In genomic region chr12:78918227-78919078, GRCm38 (mm10) we compare ENCODE assay signal across 8 mouse cellular contexts. TPM values are rescaled to one million over a fixed set of nuclear protein-coding genes. Genes with fewer than 3 reads are reported as not detected.
DNase-seq lines count a peak whose midpoint lies in the region; ATAC-seq lines count a peak whose summit lies in the region.

No protein-coding gene starts in this region.

- DNase-seq in CD8-positive naive resting alpha-beta T cell, adult 2 months (ENCODE audit: low read depth in 2 of 2, low spot score in 2 of 2), result peak; percentile 77 to 85
- peak; percentile 82 for DNase-seq in c-Kit-negative CD71-positive TER-119-positive erythroid progenitor cells, embryonic 14.5 days (ENCODE audit: low read depth, low spot score)
- peak; percentile 63 for DNase-seq in fibroblast of lung, adult 2 months (ENCODE audit: low read depth)
- peak; percentile 87 for DNase-seq in kidney, postnatal 10 days
- peak; percentile 75 for DNase-seq in liver, embryonic 11.5 days (ENCODE audit: low spot score)
- DNase-seq in naive thymus-derived CD4-positive, alpha-beta T cell, adult 2 months (ENCODE audit: low read depth), result peak; percentile 93
- peak; percentile 94 for DNase-seq in splenic B cell, adult 2 months (ENCODE audit: low read depth, low spot score)

- peaks cover 0 to 2% of the 10 kb centered on the region in 2 experiments; a peak in 3 of 4 replicates for H3K4me1 ChIP-seq in heart, embryonic 14.5 days (ENCODE audit: control insufficient read depth in 2 of 2, insufficient read depth in 2 of 2, low read length in 2 of 2)
- H3K4me1 ChIP-seq in liver, embryonic 11.5 days (replicated peaks; ENCODE audit: control insufficient read depth, insufficient read depth, low read length), result peaks cover 3% of the 10 kb centered on the region

- H3K36me3 ChIP-seq in heart, embryonic 14.5 days (ENCODE audit: control insufficient read depth, insufficient read depth, low read length), result no peaks in the 10 kb centered on the region
- H3K36me3 ChIP-seq in liver, embryonic 11.5 days (ENCODE audit: control insufficient read depth, insufficient read depth, low read length), result no peaks in the 10 kb centered on the region
- no peaks in the 10 kb centered on the region; the same call in 1 of the 2 replicates for H3K36me3 ChIP-seq in splenic B cell, adult 2 months (ENCODE audit: control insufficient read depth, insufficient read depth, low read length, poor library complexity, severe bottlenecking)

- H3K27me3 ChIP-seq in heart, embryonic 14.5 days (ENCODE audit: control insufficient read depth, insufficient read depth, low read length), result peaks cover 4% of the 10 kb centered on the region; the same call in 1 of the 2 replicates
- peaks cover 2% of the 10 kb centered on the region for H3K27me3 ChIP-seq in liver, embryonic 11.5 days (replicated peaks; ENCODE audit: control insufficient read depth, insufficient read depth, low read length)
- H3K27me3 ChIP-seq in splenic B cell, adult 2 months (ENCODE audit: control insufficient read depth, insufficient read depth, low read length, poor library complexity, severe bottlenecking), result no peaks in the 10 kb centered on the region

- H3K9ac ChIP-seq in heart, embryonic 14.5 days (ENCODE audit: low read length), result no peak overlapping the region
- no peak overlapping the region for H3K9ac ChIP-seq in liver, embryonic 11.5 days (ENCODE audit: low read depth, low read length)

- no peak overlapping the region for H3K4me3 ChIP-seq in heart, embryonic 14.5 days (ENCODE audit: control insufficient read depth in 1 of 2, insufficient read depth in 1 of 2, low read depth in 1 of 2, low read length in 2 of 2)
- H3K4me3 ChIP-seq in liver, embryonic 11.5 days (ENCODE audit: low read depth, low read length), result no peak overlapping the region

- ATAC-seq in heart, embryonic 14.5 days (ENCODE audit: insufficient number of reproducible peaks, insufficient read depth, low FRiP score, low read depth), result no peak
- peak; percentile 51 for ATAC-seq in liver, embryonic 11.5 days (replicated peaks; ENCODE audit: low FRiP score)

- H3K9me3 ChIP-seq in heart, embryonic 14.5 days (ENCODE audit: control insufficient read depth, low read length), result no peaks in the 10 kb centered on the region
- H3K9me3 ChIP-seq in liver, embryonic 11.5 days (ENCODE audit: control insufficient read depth, low read length), result no peaks in the 10 kb centered on the region

- no peak overlapping the region for H3K27ac ChIP-seq in heart, embryonic 14.5 days (replicated peaks in 1 of 2; ENCODE audit: control insufficient read depth in 1 of 2, insufficient read depth in 1 of 2, low read depth in 2 of 2, low read length in 2 of 2)
- no peak overlapping the region for H3K27ac ChIP-seq in liver, embryonic 11.5 days (ENCODE audit: low read depth, low read length)

- peak overlapping the region; percentile 42; the same call in 1 of the 2 replicates for H3K4me2 ChIP-seq in heart, embryonic 14.5 days (ENCODE audit: low read length)
- H3K4me2 ChIP-seq in liver, embryonic 11.5 days, result peak overlapping the region; percentile 50

- WGBS in heart, embryonic 14.5 days, result 11% methylated on average over 11 of the region's 11 CpGs
- WGBS in liver, embryonic 11.5 days, result 11% methylated on average over 11 of the region's 11 CpGs

RNA-seq across cellular contexts. Expression of gene Plek2, which starts 11.7 kb away (rescaled TPM):
- polyA plus RNA-seq in heart, embryonic 14.5 days (2014; fragmentation: Nextera tagmentation; extraction: Ambion mirVana), result 2.1 and 2.5 TPM in 2 replicates
- polyA plus RNA-seq in liver, embryonic 11.5 days (2014; fragmentation: Nextera tagmentation; extraction: Ambion mirVana), result 22.0 and 27.0 TPM in 2 replicates

RNA-seq across cellular contexts. Expression of gene Eif2s1, which starts 56.8 kb away (rescaled TPM):
- 131 and 139 TPM in 2 replicates for polyA plus RNA-seq in heart, embryonic 14.5 days (2014; fragmentation: Nextera tagmentation; extraction: Ambion mirVana)
- 327 and 380 TPM in 2 replicates for polyA plus RNA-seq in liver, embryonic 11.5 days (2014; fragmentation: Nextera tagmentation; extraction: Ambion mirVana)

RNA-seq across cellular contexts. Expression of gene Atp6v1d, which starts 57.0 kb away (rescaled TPM):
- 73.9 and 82.8 TPM in 2 replicates for polyA plus RNA-seq in heart, embryonic 14.5 days (2014; fragmentation: Nextera tagmentation; extraction: Ambion mirVana)
- polyA plus RNA-seq in liver, embryonic 11.5 days (2014; fragmentation: Nextera tagmentation; extraction: Ambion mirVana), result 62.5 and 63.1 TPM in 2 replicates
